Mouse (Mus musculus) stomach, postnatal 0 days (tissue): ENCODE results near the gene Trpm7. TPM values are rescaled to one million over a fixed set of nuclear protein-coding genes. Genes with fewer than 3 reads are reported as not detected.

ENCODE experiments used
- ATAC-seq: fragments of 200-750 bp; cut with Nextera tagmentation; 2 replicates; pipeline ENCODE4 v1.8.0; 2017; ENCODE audit not compliant: low FRiP score, low TSS enrichment
- DNase-seq: peaks from one replicate; pipeline ENCODE4 v3.0.0-alpha.2; 2016; ENCODE audit warnings: low spot score
- H3K27ac ChIP-seq: fragments of 300-500 bp; sonication (generic); replicated peaks from 2 replicates; pipeline ENCODE4 v1.5.1; 2014; ENCODE audit warnings: mild to moderate bottlenecking, control low read depth
- H3K27me3 ChIP-seq: fragments of 300-500 bp; sonication (generic); 2 replicates; pipeline ENCODE4 v1.6.1; 2014; ENCODE audit warnings: low read length; ENCODE audit not compliant: control insufficient read depth, insufficient read depth
- H3K36me3 ChIP-seq: fragments of 300-500 bp; sonication (generic); 2 replicates; pipeline ENCODE4 v1.6.1; 2014; ENCODE audit warnings: low read length, mixed read lengths; ENCODE audit not compliant: control insufficient read depth, insufficient read depth
- H3K4me1 ChIP-seq: fragments of 300-500 bp; sonication (generic); replicated peaks from 2 replicates; pipeline ENCODE4 v1.6.1; 2014; ENCODE audit warnings: antibody characterized with exemption; ENCODE audit not compliant: control insufficient read depth, insufficient read depth
- H3K4me2 ChIP-seq: fragments of 300-500 bp; sonication (generic); replicated peaks from 2 replicates; pipeline ENCODE4 v1.6.1; 2014; ENCODE audit warnings: low read depth, mild to moderate bottlenecking, control low read depth, moderate library complexity
- H3K4me3 ChIP-seq: fragments of 300-500 bp; sonication (generic); 2 replicates; pipeline ENCODE4 v1.5.1; 2014; ENCODE audit warnings: low read depth, low read length, control low read depth
- H3K9ac ChIP-seq: fragments of 300-500 bp; sonication (generic); 2 replicates; pipeline ENCODE4 v1.6.1; 2014; ENCODE audit warnings: mild to moderate bottlenecking, low read length, control low read depth, mixed read lengths
- H3K9me3 ChIP-seq: fragments of 300-500 bp; sonication (generic); 2 replicates; pipeline ENCODE4 v1.6.1; 2016; ENCODE audit warnings: low read length; ENCODE audit not compliant: control insufficient read depth
- CTCF ChIP-seq: IDR thresholded peaks from 2 replicates; pipeline ENCODE4 v1.5.1; 2016; ENCODE audit warnings: antibody characterized with exemption, low read depth, mild to moderate bottlenecking, moderate library complexity
- EP300 ChIP-seq: optimal IDR thresholded peaks from 2 replicates; pipeline ENCODE3; 2016; ENCODE audit warnings: antibody characterized with exemption
- WGBS: fragments of 180-500 bp; shearing (Covaris S2); extraction: QIAGEN DNeasy Blood & Tissue Kit; methylation state at CpG from one replicate; pipeline ENCODE4 v1.1.7; 2014; 5-methylcytosine and 5-hydroxymethylcytosine counted together
- polyA plus RNA-seq: library from polyadenylated mRNA; unstranded; fragments of >200 nt; fragmentation: Nextera tagmentation; extraction: Ambion mirVana; gene quantifications from 2 replicates; pipeline ENCODE4 v1.2.1, GENCODE M21; 2015

The Trpm7 gene
- polyA plus RNA-seq, 1 experiment from 2014 or later = 22.4 TPM

DNA sequence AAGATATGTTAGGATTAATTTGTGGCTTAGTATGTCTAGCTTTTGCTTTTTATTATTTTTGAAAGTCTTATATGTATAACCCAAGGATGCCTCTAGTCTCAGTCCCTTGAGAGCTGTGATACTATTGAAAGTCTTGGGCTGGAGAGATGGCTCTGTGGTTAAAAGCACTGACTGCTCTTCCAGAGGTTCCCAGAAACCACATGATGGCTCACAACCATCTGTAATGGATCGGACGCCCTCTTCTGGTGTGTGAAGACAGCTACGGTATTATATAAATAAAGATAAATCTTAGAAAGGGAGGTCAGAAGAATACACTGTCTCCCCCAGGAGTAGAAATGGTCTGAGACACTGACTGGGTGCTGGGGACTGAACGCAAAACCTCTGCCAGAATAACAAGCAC lies 31.3 kb downstream of the Trpm7 start:
- no peak for TF ChIP-seq EP300
- TF ChIP-seq CTCF = no peak
- H3K27ac ChIP-seq = no peak overlapping the region
- WGBS = 78% methylated on average over 4 of the region's 4 CpGs
- DNase-seq (no peak), ATAC-seq (no peak)
- no peaks in the 10 kb centered on the region for H3K4me1 ChIP-seq
- H3K9me3 ChIP-seq = no peaks in the 10 kb centered on the region
- H3K27me3 ChIP-seq = no peaks in the 10 kb centered on the region
- H3K36me3 ChIP-seq = peaks cover 10% of the 10 kb centered on the region
- H3K9ac ChIP-seq = no peak overlapping the region
- H3K4me2 ChIP-seq = no peak overlapping the region
- H3K4me3 ChIP-seq = no peak overlapping the region

DNA sequence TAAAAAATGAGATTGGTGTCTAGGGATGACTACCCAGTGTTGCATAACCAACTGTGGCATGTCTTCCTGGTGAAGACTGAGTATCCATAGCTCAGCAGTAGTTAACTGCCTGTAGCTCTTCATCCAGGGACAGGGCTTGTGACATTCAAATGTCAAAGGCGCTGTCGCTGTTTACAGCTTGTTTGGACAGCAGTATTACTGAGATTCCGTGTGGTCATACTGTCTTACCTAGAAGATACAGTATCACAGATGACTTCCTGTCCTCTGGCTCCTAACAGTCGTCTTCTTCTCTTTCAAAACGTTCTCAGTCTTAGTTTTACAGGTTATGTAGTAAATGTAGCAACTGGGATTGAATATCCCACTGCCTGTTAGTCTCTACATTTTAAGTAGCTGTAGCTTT lies 37.2 kb downstream of the Trpm7 start:
- TF ChIP-seq CTCF = no peak
- no peak for TF ChIP-seq EP300
- H3K27me3 ChIP-seq = no peaks in the 10 kb centered on the region
- peaks cover 13% of the 10 kb centered on the region for H3K36me3 ChIP-seq
- H3K9ac ChIP-seq = no peak overlapping the region
- ATAC-seq (no peak), DNase-seq (no peak)
- H3K4me3 ChIP-seq = no peak overlapping the region
- H3K4me2 ChIP-seq = no peak overlapping the region
- no peaks in the 10 kb centered on the region for H3K4me1 ChIP-seq
- H3K27ac ChIP-seq = no peak overlapping the region
- no peaks in the 10 kb centered on the region for H3K9me3 ChIP-seq
- WGBS = 90% methylated on average over 5 of the region's 5 CpGs

DNA sequence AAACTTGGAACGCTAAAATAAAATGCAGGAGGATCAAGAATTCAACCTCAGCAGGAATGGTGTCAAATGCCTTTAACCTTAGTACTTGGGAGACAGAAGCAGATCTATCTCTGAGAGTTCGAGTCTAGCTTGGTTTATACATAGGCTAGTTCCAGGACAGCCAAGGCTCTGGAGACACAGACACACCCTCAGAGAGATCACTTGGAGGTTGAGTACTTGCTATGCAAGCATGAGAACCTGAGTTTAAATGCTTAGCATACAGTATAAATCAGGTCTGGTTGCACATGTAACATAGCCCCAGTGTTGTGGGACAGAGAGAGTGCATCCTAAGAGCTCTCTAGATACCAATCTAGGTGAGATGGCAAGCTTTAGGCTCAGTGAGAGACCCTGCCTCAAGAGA lies 58.6 kb downstream of the Trpm7 start:
- WGBS = 88% methylated on average over 2 of the region's 2 CpGs
- Histone ChIP-seq H3K27me3 (no peaks in the 10 kb centered on the region), H3K36me3 (peaks cover 6% of the 10 kb centered on the region; the same call in 1 of the 2 replicates)

GRCm38 (mm10) chr2:126816644-126817347 lies 59.2 kb downstream of the Trpm7 start:
- no peak for ATAC-seq
- no peak overlapping the region for H3K4me2 ChIP-seq
- H3K36me3 ChIP-seq = peaks cover 6% of the 10 kb centered on the region
- TF ChIP-seq EP300 (no peak), CTCF (no peak)
- H3K4me1 ChIP-seq = no peaks in the 10 kb centered on the region
- H3K27me3 ChIP-seq = no peaks in the 10 kb centered on the region
- no peak overlapping the region for H3K27ac ChIP-seq
- WGBS = 87% methylated on average over 4 of the region's 4 CpGs
- H3K4me3 ChIP-seq = no peak overlapping the region
- H3K9me3 ChIP-seq = no peaks in the 10 kb centered on the region
- no peak for DNase-seq
- H3K9ac ChIP-seq = no peak overlapping the region

More for the DNA sequence above, 58.6 kb downstream of the Trpm7 start:
- Histone ChIP-seq H3K4me3 (no peak overlapping the region), H3K4me2 (no peak overlapping the region), H3K27ac (no peak overlapping the region), H3K9ac (no peak overlapping the region), H3K9me3 (no peaks in the 10 kb centered on the region), H3K4me1 (no peaks in the 10 kb centered on the region)
- TF ChIP-seq CTCF = no peak
- TF ChIP-seq EP300 = no peak
- no peak for DNase-seq
- no peak for ATAC-seq

- ATAC-seq = no peak
- TF ChIP-seq EP300 (no peak), CTCF (no peak)
- Histone ChIP-seq H3K9ac (no peak overlapping the region), H3K27me3 (no peaks in the 10 kb centered on the region), H3K4me2 (no peak overlapping the region), H3K9me3 (no peaks in the 10 kb centered on the region), H3K4me1 (no peaks in the 10 kb centered on the region), H3K36me3 (peaks cover 9% of the 10 kb centered on the region), H3K4me3 (no peak overlapping the region), H3K27ac (no peak overlapping the region)
- DNase-seq = no peak
- 25% methylated on average over 1 of the region's 1 CpGs for WGBS
Observed at GRCm38 (mm10) chr2:126815822-126816221, 60.2 kb downstream of the Trpm7 start.

GRCm38 (mm10) chr2:126801980-126802379 lies 74.0 kb downstream of the Trpm7 start:
- Histone ChIP-seq H3K4me1 (no peaks in the 10 kb centered on the region), H3K27me3 (no peaks in the 10 kb centered on the region), H3K9me3 (no peaks in the 10 kb centered on the region), H3K9ac (no peak overlapping the region), H3K36me3 (peaks cover 16% of the 10 kb centered on the region), H3K27ac (no peak overlapping the region), H3K4me3 (no peak overlapping the region), H3K4me2 (no peak overlapping the region)
- TF ChIP-seq EP300 (no peak), CTCF (no peak)
- ATAC-seq (no peak), DNase-seq (no peak)
- WGBS = 88% methylated on average over 3 of the region's 3 CpGs
